Mouse (Mus musculus) urinary bladder, postnatal 25 days (tissue): ENCODE results near the gene Arih1.
A peak's percentile ranks its signal among the peaks of the same experiment; 100 is the strongest.

Experiments used
- DNase-seq: peaks from one replicate; pipeline ENCODE4 v3.0.0; 2022; ENCODE audit warnings: low spot score

Arih1 gene

DNA sequence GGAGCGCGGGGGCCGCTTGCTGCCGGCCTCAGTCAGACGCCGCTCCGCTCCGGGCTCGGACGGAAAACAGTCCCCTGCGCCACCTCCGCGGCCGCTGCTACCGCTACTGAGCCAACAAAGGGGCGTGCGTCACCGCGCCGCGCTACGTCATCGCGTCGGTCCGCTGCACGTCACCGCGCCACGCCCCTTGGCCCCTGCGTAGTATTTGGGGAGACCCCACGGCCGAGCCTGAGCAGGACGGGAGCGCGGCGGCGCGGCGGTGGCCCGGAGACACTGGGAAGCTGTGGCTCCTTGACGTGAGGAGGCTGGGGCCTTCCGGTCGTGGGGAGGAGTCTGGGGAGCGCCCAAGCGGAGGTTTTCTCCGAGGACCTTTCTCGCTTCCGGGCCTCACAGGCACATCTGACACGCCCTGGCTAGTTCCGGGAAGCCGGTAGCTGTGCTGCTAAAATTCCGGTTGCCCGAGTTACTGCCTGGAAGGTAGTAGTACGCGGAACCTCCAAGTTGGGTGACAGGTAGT lies at the start of gene Arih1:
Gene Arih1, minus strand, starts transcription at position 70 of the 517 bp plus-strand sequence.
- DNase-seq = peak; percentile 99

DNA sequence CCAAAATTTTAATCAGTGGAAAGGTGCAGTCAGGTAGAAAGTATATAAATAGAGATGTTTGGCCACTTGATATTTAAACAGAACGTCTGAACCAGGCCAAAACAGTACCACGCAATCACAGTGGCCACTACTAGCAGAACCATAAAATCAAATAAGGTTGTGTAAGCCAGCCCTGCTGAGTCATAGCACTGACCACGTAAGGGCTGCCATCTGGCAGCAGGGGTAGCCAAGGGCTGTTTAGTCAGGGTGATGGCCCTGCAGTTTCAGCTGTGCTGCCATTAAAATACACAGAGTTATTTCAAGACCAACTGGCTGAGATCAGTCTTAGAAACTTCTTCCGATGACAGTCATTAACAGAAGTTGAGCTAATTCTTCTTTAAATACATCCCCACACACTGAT lies 47.5 kb upstream of the Arih1 start:
- peak; percentile 29 for DNase-seq

- DNase-seq = no peak
These were observed 47.0 kb upstream of the Arih1 start for GRCm38 (mm10) chr9:59533422-59533821.

- no peak for DNase-seq
These were observed 45.2 kb upstream of the Arih1 start for GRCm38 (mm10) chr9:59531645-59532044.

DNA sequence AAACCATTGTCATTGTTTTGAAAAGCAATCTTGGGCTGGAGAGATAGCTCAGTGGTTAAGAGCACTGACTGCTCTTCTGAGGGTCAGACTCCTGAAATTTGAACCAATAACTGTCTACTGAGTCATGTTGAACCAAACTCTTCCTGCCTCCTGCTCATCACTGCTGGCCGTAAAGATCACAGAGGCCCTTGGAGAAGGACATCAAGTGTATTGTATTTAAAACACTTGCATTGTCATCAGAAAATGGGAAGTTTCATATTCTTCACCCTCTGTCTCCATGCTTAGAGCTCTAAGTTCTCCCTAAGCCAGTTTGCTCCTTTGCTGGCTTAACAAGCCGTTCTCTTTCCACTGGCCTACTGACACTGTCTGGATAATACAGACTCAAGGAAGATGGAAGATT lies 41.9 kb upstream of the Arih1 start:
- no peak for DNase-seq

DNA sequence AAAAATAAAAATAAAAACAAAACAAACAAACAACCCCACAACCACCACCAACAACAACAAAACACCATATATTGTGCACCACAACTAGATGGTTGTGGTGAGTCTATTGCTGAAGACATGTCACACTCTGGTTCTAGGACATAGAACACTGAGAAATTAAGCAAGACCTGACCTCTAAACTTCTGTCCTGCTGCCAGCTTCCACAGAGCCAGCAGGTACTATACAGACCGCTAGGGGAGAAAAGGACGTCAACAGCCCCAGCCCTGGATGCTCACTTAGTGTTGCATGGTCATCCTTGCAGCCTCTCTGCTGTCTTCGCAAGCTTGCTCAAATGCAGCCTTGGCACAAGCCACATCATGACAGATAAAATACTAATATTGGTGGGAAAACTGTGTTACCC lies 41.2 kb upstream of the Arih1 start:
- DNase-seq = no peak

DNA sequence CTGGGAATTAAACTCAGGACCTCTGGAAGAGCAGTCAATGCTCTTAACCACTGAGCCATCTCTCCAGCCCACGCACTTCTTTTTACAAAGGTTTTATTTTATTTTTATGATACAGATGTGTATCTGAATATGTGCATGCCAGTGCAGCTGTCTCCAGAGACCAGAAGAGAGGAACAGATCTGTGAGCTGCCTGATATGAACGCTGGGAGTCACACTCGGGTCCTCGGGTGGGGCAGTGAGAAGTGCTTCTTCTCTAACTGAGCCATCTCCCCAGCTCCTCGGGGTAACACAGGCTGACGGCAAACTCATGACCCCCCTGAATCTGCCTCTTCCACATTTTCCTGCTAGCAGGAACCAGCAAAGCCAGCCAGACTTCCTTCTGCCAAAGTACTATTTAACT lies 40.3 kb upstream of the Arih1 start:
- DNase-seq = no peak

DNA sequence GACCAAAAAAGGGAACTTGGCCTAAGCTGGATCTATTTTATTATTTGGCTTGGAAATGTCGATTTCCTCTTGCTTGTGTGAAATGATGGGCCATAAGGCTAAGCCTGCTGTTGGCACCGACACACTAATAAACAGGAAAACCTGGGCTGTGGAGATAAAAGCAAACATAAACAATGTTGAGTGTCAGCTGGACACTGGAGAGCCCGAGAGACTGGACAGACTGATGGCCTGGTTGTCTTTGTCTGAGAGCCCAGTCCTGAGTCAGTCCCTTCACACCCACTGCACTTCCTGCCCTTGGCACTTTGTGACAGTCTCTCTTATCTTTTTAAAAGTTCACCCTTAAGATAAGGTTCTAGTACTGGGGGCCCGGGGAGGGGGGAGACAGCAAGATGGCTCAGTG lies 36.5 kb upstream of the Arih1 start:
- DNase-seq = no peak

DNA sequence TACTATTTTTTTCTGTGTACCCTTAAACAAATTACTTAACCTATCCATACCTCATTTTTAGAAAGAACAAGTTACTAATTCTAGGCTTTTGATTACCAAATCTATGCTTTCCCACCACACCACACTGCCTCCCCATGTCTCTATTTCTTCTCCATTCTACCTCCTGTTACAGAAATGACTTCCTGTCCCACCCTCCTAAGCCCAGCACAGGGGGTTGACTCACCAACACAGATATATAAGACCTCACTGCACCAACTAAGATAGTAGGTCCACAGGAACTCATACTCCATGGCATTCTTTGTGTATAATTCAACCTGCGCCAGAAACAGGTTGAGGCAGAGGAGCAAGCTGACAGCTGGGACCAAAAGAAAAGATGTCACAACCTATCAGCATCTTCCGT lies 33.0 kb upstream of the Arih1 start:
- no peak for DNase-seq

- DNase-seq = no peak
These were observed 32.6 kb upstream of the Arih1 start for GRCm38 (mm10) chr9:59518976-59519375.

DNA sequence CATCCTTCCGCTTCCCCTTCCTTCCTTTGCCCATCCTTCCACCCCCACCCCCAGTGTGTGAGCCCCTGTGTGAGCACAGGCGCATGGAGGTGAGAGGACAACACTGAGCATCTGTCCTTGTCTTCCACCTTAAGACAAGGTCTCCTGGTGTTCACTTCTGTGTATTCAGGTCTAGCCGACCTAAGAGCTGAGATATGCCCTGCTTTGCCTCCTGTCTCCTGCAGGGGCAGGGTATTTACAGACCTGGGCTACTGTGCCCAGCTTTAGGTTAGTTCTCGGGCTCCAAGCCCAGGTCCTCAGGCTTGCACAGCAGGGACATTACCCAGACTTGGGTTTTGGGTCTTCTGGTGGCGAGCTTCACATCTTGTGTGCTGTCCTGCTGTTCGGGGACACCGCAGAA lies 30.7 kb upstream of the Arih1 start:
- no peak for DNase-seq

- DNase-seq = no peak
These were observed 28.7 kb upstream of the Arih1 start for GRCm38 (mm10) chr9:59515069-59515468.

- DNase-seq = no peak
These were observed 26.0 kb upstream of the Arih1 start for GRCm38 (mm10) chr9:59512381-59512780.

DNA sequence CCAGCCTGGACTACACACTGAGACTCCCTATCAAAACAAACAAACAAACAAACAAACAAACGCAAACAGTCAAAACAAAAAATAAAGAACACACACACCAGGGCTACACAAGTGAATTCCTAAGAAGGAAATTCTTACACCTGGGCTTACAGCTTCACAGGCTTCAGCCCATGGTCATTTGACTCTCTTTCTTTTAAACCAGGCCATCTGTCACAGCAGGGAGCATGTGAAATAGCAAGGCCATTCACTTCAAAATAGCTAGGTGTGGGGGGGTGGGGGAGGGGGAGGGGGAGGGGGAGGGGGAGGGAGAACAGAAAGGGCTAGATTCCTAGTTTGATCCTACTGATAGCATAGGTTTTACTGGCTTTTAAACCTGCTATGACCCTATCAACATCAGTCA lies 21.7 kb upstream of the Arih1 start:
- DNase-seq = no peak

DNA sequence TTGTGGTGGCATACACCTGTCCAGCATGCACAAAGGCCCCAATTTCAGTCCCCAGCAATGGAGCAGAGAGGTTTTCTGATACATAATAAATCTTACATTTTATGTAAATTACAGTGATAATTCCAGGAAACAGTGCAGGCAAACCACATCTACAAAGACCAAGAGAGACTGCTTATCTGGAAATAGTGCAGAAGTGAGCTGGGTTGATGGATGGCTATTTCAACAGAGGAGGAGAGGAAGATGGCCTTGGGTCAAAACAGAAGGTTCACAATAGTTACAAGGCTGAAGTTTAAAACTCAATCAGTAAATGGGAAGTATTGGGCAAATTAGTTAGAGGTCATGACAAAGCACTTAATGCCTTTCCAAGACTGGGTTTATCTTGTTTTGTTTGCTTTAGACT lies 913 bp upstream of the Arih1 start:
- DNase-seq = no peak

GRCm38 (mm10) chr9:59486076-59486518 lies 321 bp downstream of the Arih1 start:
- peak; percentile 45 for DNase-seq

GRCm38 (mm10) chr9:59485511-59486075 lies 825 bp downstream of the Arih1 start:
- peak; percentile 60 for DNase-seq

DNA sequence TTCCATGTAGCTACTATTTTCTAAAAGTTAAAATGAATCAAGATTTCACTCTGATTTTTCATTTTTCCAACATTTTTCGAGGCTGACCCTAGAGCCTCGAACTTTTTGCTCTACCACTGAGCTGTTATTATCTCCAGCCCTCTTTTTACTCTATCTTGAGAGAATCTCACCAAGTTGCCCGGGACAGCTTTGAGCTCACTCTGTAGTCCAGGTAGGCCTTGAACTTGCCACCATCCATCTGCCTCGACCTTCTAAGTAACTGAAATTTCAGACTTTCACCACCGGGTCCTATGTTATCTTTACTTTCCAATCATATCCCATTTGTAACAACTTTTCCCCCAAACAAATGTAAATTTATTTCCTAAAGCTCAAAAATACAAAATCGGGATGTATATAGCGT lies 1.7 kb downstream of the Arih1 start:
- DNase-seq = no peak

DNA sequence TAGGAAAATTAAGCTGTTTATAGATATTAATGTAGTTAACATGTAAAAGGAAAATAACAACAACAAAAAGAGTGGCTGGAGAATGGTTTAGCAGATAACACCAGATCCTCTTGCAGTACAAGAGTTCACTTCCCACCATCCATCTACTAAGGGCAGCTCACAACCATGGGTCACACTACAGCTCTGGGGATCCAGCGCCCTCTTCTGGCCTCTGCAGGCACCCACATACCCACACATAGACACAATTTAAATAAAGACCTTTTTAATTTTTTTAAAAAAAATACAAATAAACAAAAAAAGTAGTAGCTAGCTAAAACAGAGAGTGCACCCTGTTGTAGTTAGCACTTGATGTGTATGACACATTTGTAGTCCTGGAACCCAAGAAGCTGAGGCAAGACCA lies 4.0 kb downstream of the Arih1 start:
- no peak for DNase-seq

DNA sequence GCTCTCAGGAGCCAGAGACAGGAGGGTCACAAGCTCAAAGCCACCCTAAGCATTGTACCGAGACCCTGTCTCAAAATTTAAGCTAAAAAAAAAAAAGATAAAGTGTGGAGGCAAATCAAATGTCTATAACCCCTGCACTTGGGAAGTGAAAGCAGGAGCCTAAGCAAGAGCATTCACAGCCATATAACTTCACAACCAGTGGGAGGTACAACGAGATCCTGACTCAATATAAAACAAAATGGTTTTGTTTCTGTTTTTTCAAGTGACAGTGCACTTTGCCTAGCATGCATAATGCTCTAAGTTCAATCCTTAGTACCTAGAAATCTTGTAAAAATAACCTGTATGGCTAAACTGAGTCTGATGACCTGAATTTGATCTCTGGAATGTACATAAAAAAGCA lies 9.8 kb downstream of the Arih1 start:
- DNase-seq = no peak

- DNase-seq = no peak
These were observed 11.6 kb downstream of the Arih1 start for GRCm38 (mm10) chr9:59474838-59475237.

DNA sequence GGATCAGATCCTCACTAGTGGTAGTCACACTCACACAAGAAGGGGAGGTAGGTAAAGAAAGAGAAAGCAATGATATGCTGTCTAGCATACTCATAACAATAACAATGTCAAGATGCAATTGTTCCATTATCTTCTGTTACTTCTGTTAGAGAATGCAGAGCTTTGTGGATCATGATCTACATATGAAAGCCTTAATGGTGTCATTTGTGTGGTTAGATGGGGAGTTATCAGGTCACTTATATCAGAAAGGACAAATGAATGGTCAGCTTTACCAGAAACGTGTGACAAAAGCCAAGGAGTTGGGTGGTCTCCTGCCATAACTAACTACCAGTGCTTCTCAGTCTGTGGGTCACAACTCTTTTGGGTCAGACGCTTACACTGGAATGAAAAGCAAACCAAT lies 13.2 kb downstream of the Arih1 start:
- no peak for DNase-seq

GRCm38 (mm10) chr9:59469446-59469845 lies 17.0 kb downstream of the Arih1 start:
- no peak for DNase-seq

DNA sequence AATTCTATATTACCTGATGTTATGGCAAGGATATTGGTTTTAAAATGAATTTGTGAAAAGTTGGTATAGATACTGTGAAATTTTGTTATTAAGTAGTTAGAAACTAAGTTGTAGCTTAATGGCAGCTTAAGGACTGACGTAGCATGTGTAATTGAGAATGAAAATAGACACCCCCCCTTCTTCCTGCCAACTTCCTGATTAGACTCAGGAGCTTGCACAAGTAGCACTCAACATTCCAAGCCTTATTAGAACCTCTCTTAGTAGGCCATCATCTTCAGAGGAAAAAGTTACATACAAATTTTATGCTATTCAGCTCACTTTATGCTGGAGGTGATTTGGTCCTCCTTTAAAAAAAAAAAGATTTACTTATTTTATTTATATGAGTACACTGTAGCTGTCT lies 22.1 kb downstream of the Arih1 start:
- no peak for DNase-seq
